Mouse (Mus musculus) erythroblast, embryonic 14.5 days (primary cell): ENCODE data around the gene Rtp2.

ENCODE experiments used
- GATA1 ChIP-seq: IDR thresholded peaks from 2 replicates; pipeline ENCODE4 v1.6.1; 2012; ENCODE audit warnings: low read length, inconsistent platforms, mixed read lengths
- TAL1 ChIP-seq: IDR thresholded peaks from 3 replicates; pipeline ENCODE4 v1.6.1; 2012; ENCODE audit warnings: low read length, inconsistent platforms, mixed read lengths

DNA sequence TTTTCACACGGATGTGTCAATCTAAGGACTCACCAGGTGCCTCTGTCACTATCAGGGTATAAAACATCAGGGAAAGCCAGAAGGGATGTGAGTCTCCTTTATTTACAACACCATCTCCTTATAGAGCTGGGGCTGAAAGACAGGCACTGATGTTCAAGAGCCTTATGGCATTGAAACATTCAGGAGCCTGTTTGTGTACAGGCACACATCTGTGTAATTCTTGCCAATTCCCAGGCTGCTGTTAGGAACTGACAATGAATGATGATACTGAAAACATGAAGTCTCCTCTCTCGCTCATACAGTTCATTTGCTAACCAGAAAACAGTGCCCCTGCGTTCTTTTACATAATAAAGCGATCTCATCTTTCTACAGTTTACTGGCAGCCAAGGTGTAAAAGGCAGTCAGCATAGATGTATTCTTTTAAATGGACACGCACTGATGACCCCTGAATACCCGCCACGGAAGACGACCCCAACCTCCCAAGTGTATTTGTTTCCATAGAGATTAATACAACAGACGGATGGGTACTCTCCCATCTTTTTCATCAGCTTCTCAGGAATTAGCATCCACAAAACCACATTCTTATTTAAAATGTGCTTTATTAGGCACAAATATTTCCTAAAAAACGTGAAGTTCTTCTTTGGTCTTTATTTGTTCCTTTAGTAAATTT lies 44.1 kb downstream of the Rtp2 start:
- TF ChIP-seq GATA1 (no peak), TAL1 (no peak)
